Mouse (Mus musculus): Measurements from ENCODE around the gene Bricd5.

DNA sequence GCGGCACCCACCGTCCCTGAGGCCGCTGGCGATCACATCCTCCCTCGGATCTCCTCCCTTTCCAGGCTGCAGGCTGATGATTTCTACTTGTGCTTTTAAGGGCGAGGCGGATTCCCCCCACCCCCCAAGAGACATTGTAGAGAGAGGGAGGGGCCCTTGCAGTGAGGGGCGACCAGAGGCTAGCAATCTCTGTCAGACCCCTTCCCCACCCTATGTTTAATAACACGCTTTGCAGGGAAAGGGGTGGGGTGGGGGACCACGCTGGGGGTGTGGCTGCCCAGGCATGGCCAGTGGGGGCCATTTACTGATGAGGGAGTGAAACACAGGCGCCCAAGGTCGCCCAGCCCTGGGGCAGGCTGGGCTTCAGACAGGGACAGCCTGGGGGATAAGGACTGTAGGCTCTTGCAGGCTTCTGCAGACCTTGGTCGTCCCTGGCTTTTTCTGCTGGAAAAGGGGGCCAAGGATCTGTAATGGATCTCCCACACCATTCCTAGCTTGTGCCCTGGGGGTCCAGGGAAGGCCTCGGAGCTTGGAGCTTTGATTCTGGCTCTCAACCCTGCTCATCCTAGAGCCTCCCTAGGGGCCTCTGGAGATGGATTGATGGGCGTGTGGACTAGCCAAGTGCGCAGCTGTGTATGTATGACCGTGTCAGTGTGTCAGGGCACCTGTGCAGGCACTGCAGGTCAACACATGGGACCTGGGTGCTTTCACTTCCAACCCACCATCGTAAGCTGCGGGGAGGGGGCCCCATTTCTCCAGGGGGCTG, 15.8 kb downstream of the Bricd5 start:
- TF ChIP-seq CTCF (IDR thresholded peaks at IDR 0.05; ENCODE audit: low read depth, low read length) (no peak), POLR2A (IDR thresholded peaks at IDR 0.05; ENCODE audit: borderline replicate concordance, low read depth, low read length) (no peak)

All from bone marrow macrophage, adult 2 months (primary cell).